Mouse (Mus musculus) midbrain, embryonic 12.5 days (tissue): ENCODE measurements around the gene Pip4k2b. TPM values are rescaled to one million over a fixed set of nuclear protein-coding genes. Genes with fewer than 3 reads are reported as not detected.
A peak's percentile ranks its signal among the peaks of the same experiment; 100 is the strongest.

Experiments
- ATAC-seq: fragments of 200-750 bp; cut with Nextera tagmentation; 2 replicates; pipeline ENCODE4 v1.8.0; 2017; ENCODE audit warnings: low read depth, moderate TSS enrichment, moderate library complexity; ENCODE audit not compliant: low FRiP score
- H3K27ac ChIP-seq: fragments of 300-500 bp; sonication (generic); replicated peaks from 2 replicates; pipeline ENCODE4 v1.5.1; 2016; ENCODE audit warnings: mild to moderate bottlenecking
- H3K27me3 ChIP-seq: fragments of 300-500 bp; sonication (generic); 2 replicates; pipeline ENCODE4 v1.6.1; 2016; ENCODE audit warnings: mild to moderate bottlenecking
- H3K36me3 ChIP-seq: fragments of 300-500 bp; sonication (generic); 2 replicates; pipeline ENCODE4 v1.6.1; 2016
- H3K4me1 ChIP-seq: fragments of 300-500 bp; sonication (generic); 2 replicates; pipeline ENCODE4 v1.6.1; 2016
- H3K4me2 ChIP-seq: fragments of 300-500 bp; sonication (generic); replicated peaks from 2 replicates; pipeline ENCODE4 v1.6.1; 2016; ENCODE audit warnings: mild to moderate bottlenecking, moderate library complexity
- H3K4me3 ChIP-seq: fragments of 300-500 bp; sonication (generic); 2 replicates; pipeline ENCODE4 v1.5.1; 2016; ENCODE audit warnings: mild to moderate bottlenecking
- H3K9ac ChIP-seq: fragments of 300-500 bp; sonication (generic); replicated peaks from 2 replicates; pipeline ENCODE4 v1.6.1; 2016; ENCODE audit warnings: mild to moderate bottlenecking, moderate library complexity
- H3K9me3 ChIP-seq: fragments of 300-500 bp; sonication (generic); 2 replicates; pipeline ENCODE4 v1.6.1; 2016; ENCODE audit warnings: mild to moderate bottlenecking
- WGBS: fragments of 180-500 bp; shearing (Covaris S2); methylation state at CpG from one replicate; pipeline ENCODE4 v1.1.7; 2016; 5-methylcytosine and 5-hydroxymethylcytosine counted together
- polyA plus RNA-seq: library from polyadenylated mRNA; unstranded; fragments of >200 nt; fragmentation: Nextera tagmentation; extraction: Ambion mirVana; gene quantifications from 2 replicates; pipeline ENCODE4 v1.2.1, GENCODE M21; 2016

Gene Pip4k2b
- polyA plus RNA-seq, 1 experiment from 2014 or later, result 2.7 TPM

DNA sequence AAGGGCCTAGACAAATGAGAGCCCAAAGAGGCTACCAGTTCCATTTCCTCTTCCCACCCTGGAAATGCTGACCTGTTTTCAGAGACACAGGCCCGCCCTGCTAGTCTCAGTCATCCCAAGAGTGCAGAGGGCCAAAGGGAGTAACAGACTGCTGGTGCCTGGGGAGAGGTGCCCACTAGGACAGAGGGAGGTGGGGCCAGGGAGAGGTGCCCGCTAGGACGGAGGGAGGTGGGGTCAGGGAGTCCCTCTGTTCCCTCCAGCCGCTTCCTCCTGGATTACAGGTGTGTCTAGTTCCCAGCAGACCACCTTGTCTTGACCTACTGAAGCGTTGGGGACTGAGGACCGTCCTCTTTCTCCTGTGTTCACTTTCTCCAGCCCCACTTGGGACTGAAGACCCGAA lies 59.7 kb downstream of the Pip4k2b start:
- no peak for ATAC-seq
- Histone ChIP-seq H3K9ac (no peak overlapping the region), H3K4me3 (no peak overlapping the region), H3K27me3 (0 out of 2 replicates have a peak, but pooled peaks cover 9% of the 10 kb centered on the region), H3K4me2 (no peak overlapping the region), H3K4me1 (peaks cover 12% of the 10 kb centered on the region), H3K36me3 (peaks cover 49% of the 10 kb centered on the region), H3K27ac (peak overlapping the region; percentile 30; the same call in 1 of the 2 replicates), H3K9me3 (no peaks in the 10 kb centered on the region)
- WGBS, result 31% methylated on average over 4 of the region's 7 CpGs

DNA sequence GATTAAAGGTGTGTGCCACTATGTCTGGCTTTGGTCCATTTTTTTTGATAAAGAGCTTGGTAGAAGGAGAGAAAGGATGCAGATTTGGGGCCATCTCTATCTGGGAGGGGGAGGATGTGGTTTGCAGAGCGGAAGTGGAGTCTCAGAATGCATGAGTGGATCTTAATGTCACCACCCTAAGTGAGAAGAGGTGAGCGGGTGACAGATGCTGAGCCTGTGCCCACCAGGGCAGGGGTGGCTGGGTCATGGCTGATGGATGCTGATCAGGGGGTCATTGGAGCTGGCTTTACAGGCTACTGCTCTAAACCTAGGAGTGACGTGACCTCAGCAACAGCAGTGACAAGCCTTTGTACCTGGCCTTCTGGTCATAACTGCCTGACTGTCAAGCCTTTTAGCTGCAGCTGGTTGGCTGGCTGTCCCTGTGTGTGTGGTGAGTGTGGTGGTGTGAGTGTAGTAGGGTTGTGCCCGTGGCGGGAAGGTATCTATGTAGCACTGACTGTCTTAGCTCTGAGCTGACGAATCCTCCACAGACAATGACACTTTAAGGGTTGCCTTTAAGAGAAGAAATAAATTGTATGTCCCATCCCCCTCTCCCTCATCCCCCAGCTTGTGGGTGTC lies 60.3 kb downstream of the Pip4k2b start:
- H3K9ac ChIP-seq, result no peak overlapping the region
- H3K9me3 ChIP-seq, result no peaks in the 10 kb centered on the region
- H3K36me3 ChIP-seq, result peaks cover 48% of the 10 kb centered on the region
- H3K4me2 ChIP-seq, result no peak overlapping the region
- no peak overlapping the region for H3K4me3 ChIP-seq
- ATAC-seq, result no peak
- H3K27ac ChIP-seq, result no peak overlapping the region
- WGBS, result 90% methylated on average over 6 of the region's 6 CpGs
- peaks cover 12% of the 10 kb centered on the region for H3K4me1 ChIP-seq
- H3K27me3 ChIP-seq, result 0 out of 2 replicates have a peak, but pooled peaks cover 9% of the 10 kb centered on the region

DNA sequence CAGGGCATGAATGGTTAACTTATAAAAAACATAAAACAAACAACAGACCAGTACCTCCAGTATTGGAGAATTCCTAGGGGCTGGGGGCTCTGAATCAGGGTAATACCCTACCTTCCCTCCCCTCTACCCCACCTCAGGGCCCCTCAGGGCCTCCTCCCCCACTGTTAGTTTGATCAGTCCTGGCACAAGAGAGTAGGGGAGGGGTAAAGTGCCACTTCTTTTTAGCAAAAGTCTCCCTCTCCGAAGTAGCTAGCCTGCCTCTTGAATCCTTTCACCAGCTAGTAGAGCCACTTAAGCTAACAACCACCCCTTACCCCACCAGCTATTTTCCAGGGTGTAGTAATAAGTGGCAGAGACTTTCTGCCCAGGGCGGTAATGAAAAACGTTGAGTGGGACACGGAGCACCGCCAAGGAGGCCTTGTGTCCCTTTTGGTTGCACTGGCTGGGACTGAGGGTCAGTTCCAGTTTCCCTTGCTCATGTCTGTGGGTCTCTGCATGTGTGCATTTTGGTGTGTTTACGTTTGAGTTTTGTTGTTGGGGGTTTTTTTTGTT lies 61.9 kb downstream of the Pip4k2b start:
- Histone ChIP-seq H3K27ac (no peak overlapping the region), H3K27me3 (0 out of 2 replicates have a peak, but pooled peaks cover 11% of the 10 kb centered on the region), H3K4me1 (peaks cover 21% of the 10 kb centered on the region), H3K4me3 (no peak overlapping the region), H3K9ac (no peak overlapping the region), H3K36me3 (peaks cover 46% of the 10 kb centered on the region), H3K4me2 (no peak overlapping the region), H3K9me3 (no peaks in the 10 kb centered on the region)
- ATAC-seq, result no peak
- 78% methylated on average over 6 of the region's 6 CpGs for WGBS

DNA sequence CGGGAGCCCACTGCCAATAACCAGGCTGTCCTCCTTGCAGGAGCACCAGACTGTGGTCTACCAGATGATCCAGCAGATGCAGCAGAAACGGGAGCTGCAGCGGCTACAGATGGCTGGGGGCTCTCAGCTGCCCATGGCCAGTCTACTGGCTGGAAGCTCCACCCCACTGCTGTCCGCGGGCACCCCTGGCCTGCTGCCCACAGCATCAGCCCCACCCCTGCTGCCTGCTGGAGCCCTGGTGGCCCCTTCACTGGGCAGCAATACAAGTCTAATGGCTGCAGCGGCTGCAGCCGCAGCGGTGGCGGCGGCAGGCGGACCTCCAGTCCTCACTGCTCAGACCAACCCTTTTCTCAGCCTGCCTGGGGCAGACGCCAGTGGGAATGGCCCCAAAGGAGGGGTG lies 64.1 kb downstream of the Pip4k2b start:
- ATAC-seq, result no peak
- 0 out of 2 replicates have a peak, but pooled peaks cover 7% of the 10 kb centered on the region for H3K27me3 ChIP-seq
- no peak overlapping the region for H3K4me2 ChIP-seq
- H3K4me1 ChIP-seq, result peaks cover 34% of the 10 kb centered on the region
- no peak overlapping the region for H3K9ac ChIP-seq
- H3K27ac ChIP-seq, result no peak overlapping the region
- H3K36me3 ChIP-seq, result peaks cover 65% of the 10 kb centered on the region
- no peaks in the 10 kb centered on the region for H3K9me3 ChIP-seq
- 89% methylated on average over 12 of the region's 12 CpGs for WGBS
- no peak overlapping the region for H3K4me3 ChIP-seq

DNA sequence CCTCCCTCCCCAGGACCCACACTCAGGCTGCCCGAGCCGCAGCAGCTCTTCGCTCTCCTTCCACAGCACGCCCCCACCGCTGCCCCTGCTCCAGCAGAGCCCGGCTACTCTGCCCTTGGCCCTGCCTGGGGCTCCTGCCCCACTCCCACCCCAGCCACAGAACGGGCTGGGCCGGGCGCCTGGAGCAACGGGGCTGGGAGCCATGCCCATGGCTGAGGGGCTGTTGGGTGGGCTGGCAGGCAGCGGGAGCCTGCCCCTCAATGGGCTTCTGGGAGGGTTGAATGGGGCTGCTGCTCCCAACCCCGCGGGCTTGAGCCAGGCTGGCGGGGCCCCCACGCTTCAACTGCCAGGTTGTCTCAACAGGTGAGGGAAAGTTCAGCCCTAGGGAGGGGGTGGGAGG lies 66.2 kb downstream of the Pip4k2b start:
- H3K27ac ChIP-seq, result no peak overlapping the region
- H3K36me3 ChIP-seq, result peaks cover 87% of the 10 kb centered on the region
- WGBS, result 74% methylated on average over 12 of the region's 15 CpGs
- H3K4me2 ChIP-seq, result no peak overlapping the region
- H3K4me3 ChIP-seq, result no peak overlapping the region
- no peaks in the 10 kb centered on the region for H3K9me3 ChIP-seq
- no peak for ATAC-seq
- H3K4me1 ChIP-seq, result peaks cover 28% of the 10 kb centered on the region
- H3K27me3 ChIP-seq, result 0 out of 2 replicates have a peak, but pooled peaks cover 3% of the 10 kb centered on the region
- peak overlapping the region; percentile 34 for H3K9ac ChIP-seq

DNA sequence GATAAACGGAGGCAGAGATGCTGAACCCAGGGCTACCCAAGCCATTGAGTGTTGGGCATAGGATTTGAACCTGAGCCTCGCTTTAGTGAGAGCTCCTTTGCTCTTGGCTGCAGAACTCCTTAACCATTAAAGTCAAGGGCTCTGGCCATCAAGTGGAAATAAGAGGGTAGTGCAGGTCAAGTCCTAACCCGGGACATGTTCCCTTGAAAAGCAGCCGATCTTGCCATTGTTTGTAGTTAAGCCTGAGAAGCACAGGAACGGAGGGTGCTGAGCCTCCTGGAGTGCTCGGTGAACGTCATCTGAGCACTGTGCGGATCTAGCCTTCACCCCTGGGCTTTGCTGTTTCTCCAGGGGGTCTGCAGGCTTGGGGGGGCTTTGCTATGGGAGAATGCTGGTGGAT lies 66.7 kb downstream of the Pip4k2b start:
- 24% methylated on average over 8 of the region's 8 CpGs for WGBS
- peaks cover 28% of the 10 kb centered on the region for H3K4me1 ChIP-seq
- no peak for ATAC-seq
- no peak overlapping the region for H3K4me2 ChIP-seq
- no peak overlapping the region for H3K4me3 ChIP-seq
- H3K27me3 ChIP-seq, result 0 out of 2 replicates have a peak, but pooled peaks cover 3% of the 10 kb centered on the region
- peak overlapping the region; percentile 68; the same call in 1 of the 2 replicates for H3K27ac ChIP-seq
- peak overlapping the region; percentile 34; the same call in 1 of the 2 replicates for H3K9ac ChIP-seq
- H3K36me3 ChIP-seq, result peaks cover 89% of the 10 kb centered on the region
- no peaks in the 10 kb centered on the region for H3K9me3 ChIP-seq

DNA sequence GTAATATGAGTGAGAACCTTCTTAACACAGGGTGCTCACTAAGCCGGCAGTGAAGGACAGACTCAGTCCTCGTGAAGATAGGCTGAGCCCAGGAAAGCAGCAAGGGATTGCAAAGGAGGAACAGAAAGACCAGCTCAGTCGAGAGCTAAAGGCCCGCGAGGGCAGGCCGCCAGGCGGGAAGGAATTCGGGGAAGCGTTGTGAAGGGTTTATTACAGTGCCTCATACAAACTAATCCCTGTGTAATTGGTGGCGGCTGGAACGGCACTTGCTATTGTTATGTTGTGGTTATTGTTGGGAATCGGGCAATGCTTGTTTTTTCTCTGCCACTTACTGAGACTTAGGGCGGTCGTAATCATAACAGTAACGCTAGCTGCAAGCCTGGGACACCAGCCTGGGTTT lies 67.1 kb downstream of the Pip4k2b start:
- Histone ChIP-seq H3K4me3 (no peak overlapping the region), H3K9me3 (no peaks in the 10 kb centered on the region), H3K27me3 (0 out of 2 replicates have a peak, but pooled peaks cover 3% of the 10 kb centered on the region), H3K4me2 (no peak overlapping the region), H3K27ac (peak overlapping the region; percentile 68), H3K9ac (no peak overlapping the region; the same call in 1 of the 2 replicates), H3K4me1 (peaks cover 28% of the 10 kb centered on the region), H3K36me3 (peaks cover 90% of the 10 kb centered on the region)
- WGBS, result 25% methylated on average over 15 of the region's 15 CpGs
- ATAC-seq, result no peak

DNA sequence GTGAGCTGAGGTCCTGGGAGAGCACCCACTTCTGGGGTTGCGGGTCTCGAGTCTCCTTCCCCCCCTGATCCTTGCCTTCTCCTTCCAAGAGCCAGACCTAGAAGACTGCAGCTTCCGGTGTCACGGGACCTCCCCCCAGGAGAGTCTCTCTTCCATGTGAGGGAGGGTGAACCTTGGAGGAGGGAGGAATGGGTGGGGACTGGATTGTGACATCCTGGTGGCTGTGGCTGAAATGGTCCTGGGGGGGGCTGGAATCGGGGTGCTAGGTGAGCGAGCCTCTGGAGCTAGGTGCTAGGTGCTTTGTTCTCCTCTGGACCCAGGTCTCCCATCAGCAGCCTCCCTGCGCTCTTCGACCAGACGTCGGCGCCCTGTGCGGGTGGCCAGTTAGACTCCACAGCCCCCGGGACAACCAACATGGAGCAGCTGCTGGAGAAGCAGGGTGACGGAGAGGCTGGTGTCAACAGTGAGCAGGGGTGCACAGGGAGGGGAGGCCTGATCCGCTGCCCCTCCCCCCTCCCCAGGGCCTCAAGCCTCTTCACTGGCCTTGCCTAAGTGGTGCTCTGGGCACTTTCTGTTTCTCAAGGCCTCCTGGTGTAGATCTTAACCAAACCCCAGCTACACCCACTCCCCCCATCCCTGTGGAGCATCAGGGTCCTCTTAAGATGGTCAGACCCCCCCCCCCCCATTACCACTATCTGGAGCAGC lies 68.3 kb downstream of the Pip4k2b start:
- ATAC-seq, result no peak
- H3K9ac ChIP-seq, result peak overlapping the region; percentile 39; the same call in 1 of the 2 replicates
- H3K36me3 ChIP-seq, result peaks cover 90% of the 10 kb centered on the region

DNA sequence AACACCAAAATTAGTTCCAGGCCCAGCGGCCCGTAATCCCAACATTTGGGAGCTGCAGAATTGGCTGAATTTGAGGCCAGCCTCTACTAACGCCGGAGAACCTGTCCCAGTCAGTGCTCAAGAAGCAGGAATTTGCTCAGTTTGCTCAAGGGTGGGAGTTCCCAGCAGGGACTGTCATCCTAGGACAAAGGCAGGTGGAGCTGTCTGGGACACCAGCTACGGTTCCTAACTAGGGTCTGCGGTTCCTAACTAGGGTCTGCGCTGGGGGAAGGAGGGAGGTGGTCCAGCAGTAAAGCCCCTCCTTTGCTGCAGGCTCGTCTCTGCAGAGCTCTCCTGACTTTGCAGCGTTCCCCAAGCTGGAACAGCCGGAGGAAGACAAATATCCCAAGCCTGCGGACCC lies 71.4 kb downstream of the Pip4k2b start:
- Histone ChIP-seq H3K4me3 (no peak overlapping the region), H3K27me3 (no peaks in the 10 kb centered on the region), H3K4me2 (no peak overlapping the region), H3K9me3 (no peaks in the 10 kb centered on the region), H3K27ac (no peak overlapping the region), H3K9ac (no peak overlapping the region), H3K36me3 (peaks cover 95% of the 10 kb centered on the region), H3K4me1 (peaks cover 47% of the 10 kb centered on the region)
- no peak for ATAC-seq
- 80% methylated on average over 11 of the region's 11 CpGs for WGBS

More for the DNA sequence above, 68.3 kb downstream of the Pip4k2b start:
- WGBS, result 84% methylated on average over 14 of the region's 15 CpGs
- Histone ChIP-seq H3K4me1 (peaks cover 28% of the 10 kb centered on the region), H3K27ac (peak overlapping the region; percentile 68; the same call in 1 of the 2 replicates), H3K4me3 (no peak overlapping the region), H3K9me3 (no peaks in the 10 kb centered on the region), H3K27me3 (0 out of 2 replicates have a peak, but pooled peaks cover 3% of the 10 kb centered on the region), H3K4me2 (no peak overlapping the region)

DNA sequence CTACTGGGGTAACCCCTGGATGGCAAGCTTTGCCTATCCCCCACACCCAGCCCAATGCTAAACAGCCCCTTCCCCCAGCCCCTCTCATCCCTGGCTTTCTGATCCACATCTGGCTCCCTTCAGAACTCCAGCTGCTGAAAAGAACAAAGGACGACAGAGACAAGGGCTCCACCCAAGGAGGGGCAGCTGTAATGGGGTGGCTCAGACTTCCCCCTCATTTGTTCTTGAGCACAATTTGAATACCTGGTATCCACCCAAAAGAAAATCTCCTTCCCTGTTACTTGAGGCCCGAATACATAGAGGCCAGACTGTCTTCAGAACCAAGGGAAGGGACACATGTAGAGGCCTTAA lies 73.4 kb downstream of the Pip4k2b start:
- Histone ChIP-seq H3K4me3 (no peak overlapping the region), H3K36me3 (peaks cover 95% of the 10 kb centered on the region), H3K9me3 (no peaks in the 10 kb centered on the region), H3K9ac (no peak overlapping the region), H3K27me3 (no peaks in the 10 kb centered on the region), H3K4me1 (peaks cover 28% of the 10 kb centered on the region), H3K27ac (no peak overlapping the region), H3K4me2 (no peak overlapping the region)
- no peak for ATAC-seq
- 34% methylated on average over 2 of the region's 2 CpGs for WGBS

DNA sequence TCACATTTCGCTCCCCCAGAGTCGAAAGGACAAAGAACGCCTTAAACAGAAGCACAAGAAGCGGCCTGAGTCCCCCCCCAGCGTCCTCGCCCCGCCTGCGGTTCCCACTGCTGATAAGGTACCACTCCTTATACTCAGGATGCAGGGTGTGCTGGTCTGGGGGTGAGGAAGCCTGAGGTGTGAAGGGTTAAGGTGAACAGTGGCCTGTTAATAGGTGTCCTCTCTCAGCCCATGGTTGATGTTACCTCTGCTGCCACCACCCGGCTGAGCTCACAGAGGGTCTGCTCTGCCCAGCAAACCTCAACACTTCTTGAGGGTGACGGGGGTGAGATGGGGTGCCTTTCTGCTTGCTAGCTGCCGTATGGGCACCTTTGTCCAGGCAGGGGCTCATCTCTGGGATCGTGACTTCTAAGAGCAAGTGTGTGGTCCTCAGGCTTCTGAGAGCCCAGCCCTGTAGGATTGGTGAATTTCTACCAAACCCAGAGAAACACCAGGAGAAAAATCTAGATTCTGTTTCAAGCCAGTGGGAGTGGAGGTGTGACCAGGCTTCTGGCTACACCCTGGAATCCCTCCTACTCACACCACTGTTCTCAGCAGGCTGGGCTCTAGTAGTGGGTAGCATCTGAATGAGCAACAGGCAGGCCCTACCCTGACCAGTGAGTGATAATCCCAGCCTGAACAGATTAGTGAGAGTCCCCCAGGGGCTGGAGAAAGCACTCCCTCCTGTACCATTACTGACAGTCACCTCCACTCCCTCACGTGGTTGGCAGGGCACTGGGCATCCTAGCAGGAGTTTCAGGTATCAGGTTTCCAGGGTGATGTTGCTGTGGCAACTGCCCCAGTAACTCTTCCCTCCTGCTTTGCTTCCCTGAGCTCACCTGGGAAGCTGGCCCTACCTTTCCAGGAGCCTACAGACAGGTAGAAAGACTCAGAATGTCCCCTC lies 74.0 kb downstream of the Pip4k2b start:
- 64% methylated on average over 13 of the region's 13 CpGs for WGBS
- ATAC-seq, result no peak
- H3K36me3 ChIP-seq, result peaks cover 95% of the 10 kb centered on the region
- peaks cover 23% of the 10 kb centered on the region for H3K4me1 ChIP-seq
- H3K9ac ChIP-seq, result no peak overlapping the region
- no peak overlapping the region for H3K4me2 ChIP-seq
- H3K9me3 ChIP-seq, result peaks cover 5% of the 10 kb centered on the region; the same call in 1 of the 2 replicates
- no peaks in the 10 kb centered on the region for H3K27me3 ChIP-seq
- no peak overlapping the region for H3K4me3 ChIP-seq
- H3K27ac ChIP-seq, result no peak overlapping the region
